Mouse (Mus musculus) ES-Bruce4 (cell line): ENCODE measurements around the gene Cpt1a. TPM values are rescaled to one million over a fixed set of nuclear protein-coding genes. Genes with fewer than 3 reads are reported as not detected.

ENCODE experiments used
- H3K27ac ChIP-seq: 2 replicates; pipeline ENCODE4 v1.5.1; 2012; ENCODE audit warnings: low read length, inconsistent platforms; ENCODE audit not compliant: insufficient read depth
- H3K27me3 ChIP-seq: 2 replicates; pipeline ENCODE4 v1.6.1; 2012; ENCODE audit warnings: mild to moderate bottlenecking, low read length, inconsistent platforms; ENCODE audit not compliant: control insufficient read depth, poor library complexity, insufficient read depth, severe bottlenecking
- H3K36me3 ChIP-seq: 2 replicates; pipeline ENCODE4 v1.6.1; 2012; ENCODE audit warnings: inconsistent platforms, mild to moderate bottlenecking, low read length, moderate library complexity; ENCODE audit not compliant: control insufficient read depth, poor library complexity, insufficient read depth, severe bottlenecking
- H3K4me1 ChIP-seq: one replicate; pipeline ENCODE4 v1.8.1; 2011; ENCODE audit warnings: low read length; ENCODE audit not compliant: control insufficient read depth, insufficient read depth
- H3K4me3 ChIP-seq: 2 replicates; pipeline ENCODE4 v1.5.1; 2011; ENCODE audit warnings: low read depth, mild to moderate bottlenecking, low read length
- H3K9ac ChIP-seq: 2 replicates; pipeline ENCODE4 v1.6.1; 2012; ENCODE audit warnings: low read depth, mild to moderate bottlenecking, inconsistent platforms; ENCODE audit not compliant: poor library complexity, severe bottlenecking
- H3K9me3 ChIP-seq: replicated peaks from 2 replicates; pipeline ENCODE4 v1.6.1; 2012; ENCODE audit warnings: mild to moderate bottlenecking, low read length, inconsistent platforms; ENCODE audit not compliant: control insufficient read depth, poor library complexity, insufficient read depth, severe bottlenecking
- CTCF ChIP-seq: IDR thresholded peaks from one replicate; pipeline ENCODE4 v1.8.1; 2011; ENCODE audit warnings: low read depth, low read length
- EP300 ChIP-seq: IDR thresholded peaks from 2 replicates; pipeline ENCODE4 v1.6.1; 2011; ENCODE audit warnings: low read depth, low read length; ENCODE audit not compliant: insufficient read depth
- POLR2A ChIP-seq: IDR thresholded peaks from one replicate; pipeline ENCODE4 v1.8.1; 2011; ENCODE audit warnings: low read length; ENCODE audit not compliant: insufficient read depth
- polyA plus RNA-seq: library from polyadenylated mRNA; stranded (reverse); fragments of >200 nt; gene quantifications from 2 replicates; pipeline ENCODE4 v1.2.4, GENCODE M21; 2011; ENCODE audit warnings: low read depth; ENCODE audit not compliant: missing spikeins, insufficient read depth, insufficient read length

The Cpt1a gene
- polyA plus RNA-seq, 1 experiment = 27.2 TPM

GRCm38 (mm10) chr19:3434124-3434523 is 112.0 kb downstream of the Cpt1a start:
- H3K27ac ChIP-seq = no peak overlapping the region
- peaks cover 7% of the 10 kb centered on the region for H3K4me1 ChIP-seq
- no peaks in the 10 kb centered on the region for H3K9me3 ChIP-seq
- H3K4me3 ChIP-seq = no peak overlapping the region
- no peak for TF ChIP-seq POLR2A
- no peak for TF ChIP-seq EP300
- no peak for TF ChIP-seq CTCF
- no peaks in the 10 kb centered on the region for H3K36me3 ChIP-seq
- no peak overlapping the region for H3K9ac ChIP-seq
- no peaks in the 10 kb centered on the region for H3K27me3 ChIP-seq

- peaks cover 7% of the 10 kb centered on the region for H3K4me1 ChIP-seq
- TF ChIP-seq POLR2A = no peak
- no peak for TF ChIP-seq EP300
- no peak for TF ChIP-seq CTCF
- H3K9ac ChIP-seq = no peak overlapping the region
- H3K36me3 ChIP-seq = no peaks in the 10 kb centered on the region
- no peaks in the 10 kb centered on the region for H3K27me3 ChIP-seq
- H3K9me3 ChIP-seq = no peaks in the 10 kb centered on the region
- H3K27ac ChIP-seq = no peak overlapping the region
- no peak overlapping the region for H3K4me3 ChIP-seq
Observed at GRCm38 (mm10) chr19:3434641-3435040, 112.5 kb downstream of the Cpt1a start.

Other genes starting within 250 kb of the Cpt1a start
- 77.6 and 85.1 TPM in 2 replicates for gene Mrpl21, start 39.4 kb upstream of the Cpt1a start, polyA plus RNA-seq
- 6.4 and 8.0 TPM in 2 replicates for gene Ighmbp2, start 39.3 kb upstream of the Cpt1a start, polyA plus RNA-seq
- gene Tesmin, start 66.5 kb downstream of the Cpt1a start, polyA plus RNA-seq = 2.0 and 2.7 TPM in 2 replicates
- gene Gal, start 92.2 kb downstream of the Cpt1a start, polyA plus RNA-seq = 1.5 and 2.5 TPM in 2 replicates